Mouse (Mus musculus) lung, adult 2 months (tissue): ENCODE measurements around the gene Olfr1411.

Experiments used
- CTCF ChIP-seq: fragments of 200-500 bp; IDR thresholded peaks from 2 replicates; pipeline ENCODE4 v1.5.1; 2011; ENCODE audit warnings: mild to moderate bottlenecking, low read length, control low read depth; ENCODE audit not compliant: insufficient read depth
- POLR2A ChIP-seq: fragments of 200-500 bp; IDR thresholded peaks from 2 replicates; pipeline ENCODE4 v1.6.1; 2011; ENCODE audit warnings: low read depth, mild to moderate bottlenecking, control low read depth, low read length, borderline replicate concordance; ENCODE audit errors: extremely low read depth

GRCm38 (mm10) chr1:92596019-92596418 lies 1.8 kb downstream of the Olfr1411 start:
- TF ChIP-seq CTCF (no peak), POLR2A (no peak)
